Mouse (Mus musculus): ENCODE results near the gene S1pr3.

DNA sequence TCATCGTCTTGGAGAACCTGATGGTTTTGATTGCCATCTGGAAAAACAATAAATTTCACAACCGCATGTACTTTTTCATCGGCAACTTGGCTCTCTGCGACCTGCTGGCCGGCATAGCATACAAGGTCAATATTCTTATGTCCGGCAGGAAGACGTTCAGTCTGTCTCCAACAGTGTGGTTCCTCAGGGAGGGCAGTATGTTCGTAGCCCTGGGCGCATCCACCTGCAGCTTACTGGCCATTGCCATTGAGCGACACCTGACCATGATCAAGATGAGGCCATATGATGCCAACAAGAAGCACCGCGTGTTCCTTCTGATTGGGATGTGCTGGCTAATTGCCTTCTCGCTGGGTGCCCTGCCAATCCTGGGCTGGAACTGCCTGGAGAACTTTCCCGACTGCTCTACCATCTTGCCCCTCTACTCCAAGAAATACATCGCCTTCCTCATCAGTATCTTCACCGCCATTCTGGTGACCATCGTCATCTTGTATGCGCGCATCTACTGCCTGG, 10.6 kb downstream of the S1pr3 start:
- TF ChIP-seq POLR2A (IDR thresholded peaks at IDR 0.05; ENCODE audit: borderline replicate concordance, extremely low read depth, low read depth, low read length) (no peak), CTCF (IDR thresholded peaks at IDR 0.05; ENCODE audit: insufficient read depth, low read length) (no peak)

All from lung, adult 2 months (tissue).